Mouse (Mus musculus) G1E (cell line): ENCODE data around the gene Sptlc2. TPM values are rescaled to one million over a fixed set of nuclear protein-coding genes. Genes with fewer than 3 reads are reported as not detected.

ENCODE experiments used
- ATAC-seq: 2 replicates; pipeline ENCODE4 v1.8.0; 2016; ENCODE audit warnings: mild to moderate bottlenecking; ENCODE audit not compliant: insufficient number of reproducible peaks, poor library complexity, low FRiP score, severe bottlenecking; ENCODE audit errors: extremely low read depth
- DNase-seq: peaks from one replicate; pipeline ENCODE4 v3.0.0; 2012; ENCODE audit warnings: low spot score
- H3K27me3 ChIP-seq: 2 replicates; pipeline ENCODE4 v1.6.1; 2012; ENCODE audit warnings: mild to moderate bottlenecking, low read length, inconsistent platforms; ENCODE audit not compliant: insufficient read depth
- H3K36me3 ChIP-seq: replicated peaks from 2 replicates; pipeline ENCODE3; 2012; ENCODE audit warnings: mild to moderate bottlenecking, inconsistent platforms
- H3K4me1 ChIP-seq: 2 replicates; pipeline ENCODE4 v1.6.1; 2012; ENCODE audit warnings: low read depth, low read length, inconsistent platforms, mixed read lengths; ENCODE audit not compliant: insufficient read depth
- H3K4me3 ChIP-seq: 2 replicates; pipeline ENCODE4 v1.5.1; 2012; ENCODE audit warnings: low read depth, mild to moderate bottlenecking, inconsistent platforms, low read length, moderate library complexity, mixed read lengths
- H3K9me3 ChIP-seq: replicated peaks from 2 replicates; pipeline ENCODE4 v1.6.1; 2012; ENCODE audit warnings: inconsistent platforms
- CTCF ChIP-seq: IDR thresholded peaks from 2 replicates; pipeline ENCODE4 v1.5.1; 2012; ENCODE audit warnings: low read depth, low read length, inconsistent platforms, mixed read lengths
- GATA1 ChIP-seq: IDR thresholded peaks from 2 replicates; pipeline ENCODE4 v1.6.1; 2012; ENCODE audit warnings: borderline replicate concordance, low read length, inconsistent platforms, mixed read lengths
- GATA2 ChIP-seq: IDR thresholded peaks from 2 replicates; pipeline ENCODE4 v1.6.1; 2012; ENCODE audit warnings: low read depth, low read length, inconsistent platforms, borderline replicate concordance
- POLR2AphosphoS5 ChIP-seq: IDR thresholded peaks from 2 replicates; pipeline ENCODE4 v1.6.1; 2012; ENCODE audit warnings: low read depth, low read length, inconsistent platforms; ENCODE audit not compliant: insufficient replicate concordance
- TAL1 ChIP-seq: conservative IDR thresholded peaks from 2 replicates; pipeline ENCODE4 v1.6.1; 2012; ENCODE audit warnings: low read depth, low read length, inconsistent platforms, mixed read lengths
- polyA plus RNA-seq: library from polyadenylated mRNA; stranded (reverse); fragments of >175 nt; gene quantifications from 2 replicates; pipeline ENCODE4 v1.2.3, GENCODE M21; 2012
- total RNA-seq, 2 experiments: library from RNA; stranded (forward) in 1 of 2; stranded (reverse) in 1 of 2; fragments of 200-1000 nt in 1 of 2; fragments of >200 nt in 1 of 2; fragmentation: Nextera tagmentation in 1 of 2; gene quantifications; 2 replicates each; pipeline ENCODE4 v1.2.3; 2014 to 2017

Sptlc2 gene
- total and polyA plus RNA-seq, 3 experiments: 50.5 to 212 (median 111) TPM

DNA sequence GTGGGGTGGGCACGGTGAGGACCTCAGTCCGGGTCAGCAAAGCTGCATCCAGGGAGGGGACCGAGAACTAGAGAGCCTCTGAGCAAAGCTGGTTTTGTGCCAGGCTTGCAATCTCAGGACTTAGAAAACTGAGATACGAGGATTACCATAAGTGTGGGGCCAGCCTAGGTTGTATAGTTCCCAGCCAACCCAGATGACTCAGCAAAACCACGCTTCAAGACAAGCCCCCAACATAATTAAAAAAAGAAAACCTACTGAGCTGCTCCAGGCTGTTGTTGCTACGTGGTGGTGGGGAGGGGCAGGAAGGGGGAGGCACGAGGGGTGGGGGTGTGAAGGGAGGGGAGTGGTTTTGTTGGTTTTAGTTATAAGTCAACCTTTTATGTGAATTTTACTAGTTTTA lies 22.8 kb upstream of the Sptlc2 start:
- Histone ChIP-seq H3K27me3 (peaks cover 22% of the 10 kb centered on the region), H3K9me3 (no peaks in the 10 kb centered on the region), H3K4me1 (peaks cover 71% of the 10 kb centered on the region), H3K4me3 (peak overlapping the region; percentile 31; the same call in 1 of the 2 replicates), H3K36me3 (no peaks in the 10 kb centered on the region)
- ATAC-seq: no peak
- DNase-seq: peak; percentile 32
- TF ChIP-seq POLR2AphosphoS5 (no peak), GATA1 (no peak), GATA2 (no peak), CTCF (no peak), TAL1 (no peak)

DNA sequence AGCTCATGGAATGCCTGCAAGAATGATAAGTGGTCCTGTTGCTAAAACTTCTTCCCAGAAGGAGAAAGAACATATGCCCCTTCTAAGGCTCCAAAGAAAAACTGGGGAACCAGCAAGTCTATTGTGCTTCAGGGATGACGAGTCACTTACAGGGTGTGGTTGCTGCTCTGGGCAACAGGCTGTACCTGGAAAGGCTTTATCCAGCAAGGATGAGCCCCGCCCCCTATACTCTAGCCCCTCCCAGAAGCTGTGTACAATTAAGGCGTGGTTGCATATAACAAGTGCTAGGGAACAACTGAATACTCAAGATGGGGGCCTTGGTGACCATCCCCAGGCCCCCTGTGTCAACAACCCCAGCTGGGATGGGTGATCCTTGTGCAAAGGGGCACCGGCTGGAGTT lies 21.0 kb upstream of the Sptlc2 start:
- H3K4me1 ChIP-seq: peaks cover 53% of the 10 kb centered on the region
- DNase-seq: no peak
- H3K36me3 ChIP-seq: no peaks in the 10 kb centered on the region
- no peaks in the 10 kb centered on the region for H3K9me3 ChIP-seq
- H3K27me3 ChIP-seq: peaks cover 31% of the 10 kb centered on the region
- H3K4me3 ChIP-seq: no peak overlapping the region
- no peak for TF ChIP-seq GATA1
- no peak for TF ChIP-seq POLR2AphosphoS5
- TF ChIP-seq TAL1: no peak
- TF ChIP-seq CTCF: no peak
- TF ChIP-seq GATA2: no peak
- ATAC-seq: no peak

DNA sequence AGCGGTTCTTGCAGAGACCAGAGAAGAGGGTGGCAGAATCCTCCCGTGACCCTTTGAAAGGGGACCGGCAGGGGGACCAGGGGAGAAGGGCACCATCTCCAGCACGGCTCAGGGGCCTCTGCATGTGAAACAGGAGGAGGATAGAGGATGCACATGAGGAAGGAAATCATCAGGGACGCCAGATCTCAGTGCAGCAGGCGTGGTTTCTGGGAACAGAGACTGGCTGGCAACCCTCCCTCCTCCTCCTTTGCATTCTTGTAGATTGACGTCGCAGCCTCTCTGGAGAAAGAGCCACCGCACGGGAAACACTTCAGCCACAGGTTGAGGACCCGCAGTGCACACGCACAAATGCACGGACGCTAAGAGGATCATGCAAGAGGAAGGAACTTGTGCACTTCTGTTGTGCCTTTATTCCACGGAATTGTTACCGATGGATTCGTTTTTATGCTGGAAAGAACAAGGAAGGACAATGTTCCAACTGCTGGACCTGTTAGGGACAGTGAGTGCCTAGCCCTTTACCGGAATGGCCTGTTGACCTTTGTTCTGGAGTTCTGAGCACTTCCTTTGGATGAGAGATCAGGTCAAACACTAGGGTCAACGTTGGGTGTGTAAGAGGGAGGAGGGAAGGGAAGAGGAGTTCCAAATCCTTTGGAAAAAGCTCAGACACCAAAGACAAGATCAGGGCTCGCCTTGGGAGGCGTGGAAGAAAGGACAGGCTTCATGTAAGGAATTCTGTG lies 19.9 kb upstream of the Sptlc2 start:
- H3K4me1 ChIP-seq: peaks cover 45% of the 10 kb centered on the region
- TF ChIP-seq GATA1 (no peak), CTCF (no peak), GATA2 (no peak), TAL1 (no peak), POLR2AphosphoS5 (no peak)
- no peak overlapping the region for H3K4me3 ChIP-seq
- H3K36me3 ChIP-seq: no peaks in the 10 kb centered on the region
- H3K27me3 ChIP-seq: peaks cover 40% of the 10 kb centered on the region
- ATAC-seq: no peak
- DNase-seq: no peak
- H3K9me3 ChIP-seq: no peaks in the 10 kb centered on the region

DNA sequence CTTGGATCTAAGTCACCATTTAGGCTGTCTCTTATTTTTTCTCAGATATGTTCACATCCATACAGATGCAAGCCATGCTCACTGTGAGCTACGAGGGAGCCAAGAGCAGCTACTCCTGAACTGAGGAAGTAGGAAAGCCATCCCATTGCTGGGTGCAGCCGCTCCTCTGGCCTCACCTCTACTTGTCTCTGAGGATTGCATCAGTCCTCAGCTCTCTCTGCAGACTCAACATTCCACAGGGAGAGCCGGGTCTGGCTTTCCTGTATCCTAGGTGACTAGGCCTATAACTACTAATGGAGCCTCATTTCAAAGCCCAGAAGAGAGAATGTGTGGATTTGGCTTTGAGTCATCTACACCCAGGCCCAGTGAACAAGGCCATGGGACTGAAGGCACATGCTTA lies 17.6 kb upstream of the Sptlc2 start:
- no peak overlapping the region for H3K4me3 ChIP-seq
- H3K4me1 ChIP-seq: peaks cover 26% of the 10 kb centered on the region
- ATAC-seq (no peak), DNase-seq (no peak)
- no peaks in the 10 kb centered on the region for H3K36me3 ChIP-seq
- peaks cover 44% of the 10 kb centered on the region for H3K27me3 ChIP-seq
- H3K9me3 ChIP-seq: no peaks in the 10 kb centered on the region
- no peak for TF ChIP-seq GATA2
- TF ChIP-seq TAL1: no peak
- TF ChIP-seq CTCF: no peak
- TF ChIP-seq POLR2AphosphoS5: no peak
- TF ChIP-seq GATA1: no peak

DNA sequence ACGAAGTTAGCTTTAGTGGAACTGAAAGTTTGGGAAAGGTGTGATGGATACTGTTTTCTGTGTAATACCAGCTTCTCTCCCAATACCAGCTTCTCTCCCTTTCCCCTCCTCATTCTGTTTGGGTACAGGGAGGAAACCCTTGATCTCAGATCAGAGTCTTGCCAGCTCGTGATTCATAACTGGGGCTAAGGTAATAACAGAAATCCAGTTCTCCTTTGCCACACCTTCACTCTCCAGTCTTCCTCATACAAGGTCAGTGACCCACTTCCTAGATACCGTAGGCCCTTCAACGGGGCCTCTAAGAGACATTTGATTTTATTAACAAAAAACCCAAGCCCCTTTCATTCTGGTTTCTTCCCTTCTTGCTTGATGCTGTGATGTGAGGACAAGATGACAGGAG lies 17.0 kb upstream of the Sptlc2 start:
- DNase-seq (no peak), ATAC-seq (no peak)
- TF ChIP-seq GATA1 (no peak), TAL1 (no peak), POLR2AphosphoS5 (no peak), CTCF (no peak), GATA2 (no peak)

DNA sequence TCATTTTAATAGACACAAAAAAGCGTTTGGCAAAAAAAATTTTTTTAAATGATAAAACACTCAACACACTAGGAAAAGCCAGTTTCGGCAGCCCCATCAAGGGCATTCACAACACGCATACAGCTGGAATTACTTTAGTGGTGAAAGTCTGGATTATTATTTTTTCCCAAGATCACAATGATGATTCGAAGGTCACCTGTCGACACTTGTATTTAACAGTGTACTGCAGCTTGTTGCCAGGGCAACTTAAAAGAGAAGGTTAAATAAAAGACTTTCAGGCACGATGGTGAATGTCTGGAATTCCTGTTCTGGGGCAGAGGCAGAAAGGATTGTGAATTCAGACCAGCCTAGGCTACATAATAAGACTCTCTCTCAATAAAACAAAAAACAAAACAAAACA lies 13.7 kb upstream of the Sptlc2 start:
- Histone ChIP-seq H3K36me3 (no peaks in the 10 kb centered on the region), H3K9me3 (no peaks in the 10 kb centered on the region), H3K4me1 (peaks cover 2% of the 10 kb centered on the region; the same call in 1 of the 2 replicates), H3K27me3 (peaks cover 50% of the 10 kb centered on the region), H3K4me3 (no peak overlapping the region)
- DNase-seq (no peak), ATAC-seq (no peak)
- TF ChIP-seq TAL1 (no peak), CTCF (no peak), GATA1 (no peak), GATA2 (no peak), POLR2AphosphoS5 (no peak)

More for the DNA sequence above, 17.0 kb upstream of the Sptlc2 start:
- Histone ChIP-seq H3K27me3 (peaks cover 44% of the 10 kb centered on the region), H3K36me3 (no peaks in the 10 kb centered on the region), H3K4me3 (no peak overlapping the region), H3K4me1 (peaks cover 21% of the 10 kb centered on the region), H3K9me3 (no peaks in the 10 kb centered on the region)
